Mouse (Mus musculus) stomach, embryonic 14.5 days (tissue): ENCODE measurements around the gene H3f3a. TPM values are rescaled to one million over a fixed set of nuclear protein-coding genes. Genes with fewer than 3 reads are reported as not detected.
A peak's percentile ranks its signal among the peaks of the same experiment; 100 is the strongest.

Source experiments
- ATAC-seq: fragments of 200-750 bp; cut with Nextera tagmentation; 2 replicates; pipeline ENCODE4 v1.8.0; 2017; ENCODE audit warnings: low read depth, moderate TSS enrichment; ENCODE audit not compliant: insufficient number of reproducible peaks, insufficient read depth, low FRiP score
- H3K27ac ChIP-seq: fragments of 300-500 bp; sonication (generic); 2 replicates; pipeline ENCODE4 v1.5.1; 2014; ENCODE audit warnings: mild to moderate bottlenecking, low read length, moderate library complexity, mixed read lengths
- H3K27me3 ChIP-seq: fragments of 300-500 bp; sonication (generic); 2 replicates; pipeline ENCODE4 v1.6.1; 2014; ENCODE audit warnings: low read length, control low read depth, mixed read lengths; ENCODE audit not compliant: control insufficient read depth, insufficient read depth
- H3K36me3 ChIP-seq: fragments of 300-500 bp; sonication (generic); 2 replicates; pipeline ENCODE4 v1.6.1; 2014; ENCODE audit warnings: mild to moderate bottlenecking, control low read depth, low read length, moderate library complexity, mixed read lengths; ENCODE audit not compliant: control insufficient read depth, insufficient read depth
- H3K4me1 ChIP-seq: fragments of 300-500 bp; sonication (generic); 2 replicates; pipeline ENCODE4 v1.6.1; 2014; ENCODE audit warnings: low read length, control low read depth, mixed read lengths; ENCODE audit not compliant: control insufficient read depth, insufficient read depth
- H3K4me2 ChIP-seq: fragments of 300-500 bp; sonication (generic); replicated peaks from 2 replicates; pipeline ENCODE4 v1.6.1; 2014; ENCODE audit warnings: low read depth, low read length, control low read depth
- H3K4me3 ChIP-seq: fragments of 300-500 bp; sonication (generic); 2 replicates; pipeline ENCODE4 v1.5.1; 2014; ENCODE audit warnings: low read depth, low read length, control low read depth
- H3K9ac ChIP-seq: fragments of 300-500 bp; sonication (generic); replicated peaks from 2 replicates; pipeline ENCODE4 v1.6.1; 2014; ENCODE audit warnings: low read depth, mild to moderate bottlenecking, control low read depth, low read length, moderate library complexity, mixed read lengths
- H3K9me3 ChIP-seq: fragments of 300-500 bp; sonication (generic); 2 replicates; pipeline ENCODE4 v1.6.1; 2016; ENCODE audit warnings: low read depth, low read length, control low read depth; ENCODE audit not compliant: control insufficient read depth
- WGBS: fragments of 180-500 bp; shearing (Covaris S2); extraction: QIAGEN DNeasy Blood & Tissue Kit; methylation state at CpG from one replicate; pipeline ENCODE4 v1.1.7; 2014; 5-methylcytosine and 5-hydroxymethylcytosine counted together
- polyA plus RNA-seq: library from polyadenylated mRNA; unstranded; fragments of >200 nt; fragmentation: Nextera tagmentation; extraction: Ambion mirVana; gene quantifications from 2 replicates; pipeline ENCODE4 v1.2.1, GENCODE M21; 2014

The H3f3a gene
- polyA plus RNA-seq, 1 experiment from 2014 or later: 2,483 TPM

DNA sequence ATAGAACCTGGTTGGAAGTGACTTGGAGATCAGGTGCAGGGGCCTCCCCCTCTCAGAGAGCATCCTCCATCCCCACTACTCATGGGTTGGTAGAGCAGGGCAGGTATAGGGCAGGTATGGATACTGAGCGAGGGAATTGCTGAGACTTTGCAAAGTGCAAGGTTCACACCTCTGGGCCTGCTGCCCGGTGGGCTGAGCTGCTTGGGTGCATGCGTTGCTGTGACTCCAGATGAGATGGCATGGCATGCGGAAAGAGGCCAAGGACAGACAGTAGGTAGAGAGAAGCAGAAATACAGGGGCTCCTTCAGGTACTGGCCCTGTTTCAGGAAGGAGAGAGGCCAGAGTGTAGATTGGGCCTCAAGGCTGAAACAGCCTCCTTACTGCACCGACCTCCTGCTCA is 32.5 kb downstream of the H3f3a start:
- H3K27me3 ChIP-seq: no peaks in the 10 kb centered on the region
- H3K9me3 ChIP-seq: no peaks in the 10 kb centered on the region
- no peak for ATAC-seq
- 80% methylated on average over 5 of the region's 5 CpGs for WGBS
- 0 out of 2 replicates have a peak, but pooled peaks cover 7% of the 10 kb centered on the region for H3K4me1 ChIP-seq
- no peaks in the 10 kb centered on the region for H3K36me3 ChIP-seq
- H3K4me3 ChIP-seq: no peak overlapping the region
- H3K27ac ChIP-seq: no peak overlapping the region
- H3K4me2 ChIP-seq: no peak overlapping the region
- H3K9ac ChIP-seq: no peak overlapping the region

DNA sequence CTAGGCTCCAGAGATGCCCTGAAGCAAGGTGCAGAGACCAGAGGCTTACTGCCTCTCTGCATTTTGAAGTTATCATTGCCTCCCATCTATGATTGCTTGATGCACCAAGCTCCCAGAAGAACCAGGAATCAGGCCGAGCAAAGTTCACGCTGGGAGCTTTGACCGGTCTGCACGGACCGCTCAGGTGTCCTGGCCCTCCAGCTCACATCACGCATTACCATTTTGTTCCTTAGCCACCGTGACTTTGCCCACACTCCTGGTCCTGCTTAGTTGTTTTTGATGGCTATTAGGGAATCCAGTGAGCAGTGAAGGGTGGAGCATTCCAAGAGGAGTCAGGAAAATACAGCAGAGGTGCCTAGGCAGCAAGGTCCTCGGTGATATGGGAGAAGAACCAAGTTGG is 33.5 kb downstream of the H3f3a start:
- Histone ChIP-seq H3K4me3 (no peak overlapping the region), H3K9me3 (no peaks in the 10 kb centered on the region), H3K27ac (no peak overlapping the region), H3K4me2 (no peak overlapping the region), H3K9ac (no peak overlapping the region), H3K27me3 (no peaks in the 10 kb centered on the region), H3K36me3 (no peaks in the 10 kb centered on the region), H3K4me1 (peaks cover 7% of the 10 kb centered on the region; the same call in 1 of the 2 replicates)
- WGBS: 91% methylated on average over 8 of the region's 8 CpGs
- ATAC-seq: no peak

DNA sequence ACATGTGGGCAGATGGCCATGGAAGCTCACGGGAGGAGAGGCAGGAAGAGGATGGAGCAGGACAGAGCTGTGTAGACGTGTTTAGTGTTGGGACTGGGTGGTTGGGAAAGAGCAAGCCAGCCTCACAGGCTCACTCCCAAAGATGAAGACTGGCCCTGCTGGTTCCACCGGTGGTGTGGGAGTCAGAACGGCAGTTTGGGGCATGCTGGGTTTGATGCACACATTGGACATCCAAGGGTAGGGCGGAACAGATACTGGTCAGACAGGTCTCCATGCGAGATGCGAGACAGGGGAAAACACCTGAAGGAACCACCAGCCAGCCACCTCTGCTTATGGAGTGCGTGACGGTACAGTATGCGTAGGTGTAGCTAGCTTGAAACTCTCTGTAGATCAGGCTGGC is 34.8 kb downstream of the H3f3a start:
- Histone ChIP-seq H3K27ac (no peak overlapping the region), H3K36me3 (no peaks in the 10 kb centered on the region), H3K9me3 (no peaks in the 10 kb centered on the region), H3K4me1 (peaks cover 7% of the 10 kb centered on the region; the same call in 1 of the 2 replicates), H3K9ac (no peak overlapping the region), H3K4me2 (peak overlapping the region; percentile 91; the same call in 1 of the 2 replicates), H3K4me3 (peak overlapping the region; percentile 59; the same call in 1 of the 2 replicates), H3K27me3 (no peaks in the 10 kb centered on the region)
- 78% methylated on average over 10 of the region's 10 CpGs for WGBS
- no peak for ATAC-seq

DNA sequence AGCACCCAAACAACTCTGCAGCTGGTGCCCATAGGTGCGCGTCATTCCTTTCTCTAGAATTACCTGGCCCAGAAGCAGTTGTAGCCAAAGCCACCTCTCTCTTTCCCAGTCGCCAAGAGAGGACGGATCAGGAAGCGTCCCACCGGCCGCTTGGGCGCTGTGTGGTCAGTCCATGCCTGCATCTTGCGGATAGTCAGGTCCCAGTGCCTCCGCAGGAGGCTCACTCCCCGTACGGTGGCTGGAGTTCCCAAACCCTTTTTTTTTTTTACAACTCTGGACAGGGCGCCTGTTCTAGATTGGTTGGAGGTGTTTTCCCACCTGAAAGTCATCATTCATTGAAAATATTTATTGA is 35.4 kb downstream of the H3f3a start:
- H3K27me3 ChIP-seq: no peaks in the 10 kb centered on the region
- peak; percentile 47 for ATAC-seq
- H3K4me1 ChIP-seq: peaks cover 7% of the 10 kb centered on the region; the same call in 1 of the 2 replicates
- H3K4me3 ChIP-seq: peak overlapping the region; percentile 59
- H3K4me2 ChIP-seq: peak overlapping the region; percentile 91
- no peaks in the 10 kb centered on the region for H3K9me3 ChIP-seq
- WGBS: under 1% methylated on average over 13 of the region's 13 CpGs
- H3K9ac ChIP-seq: peak overlapping the region; percentile 74
- H3K36me3 ChIP-seq: no peaks in the 10 kb centered on the region
- peak overlapping the region; percentile 95 for H3K27ac ChIP-seq

DNA sequence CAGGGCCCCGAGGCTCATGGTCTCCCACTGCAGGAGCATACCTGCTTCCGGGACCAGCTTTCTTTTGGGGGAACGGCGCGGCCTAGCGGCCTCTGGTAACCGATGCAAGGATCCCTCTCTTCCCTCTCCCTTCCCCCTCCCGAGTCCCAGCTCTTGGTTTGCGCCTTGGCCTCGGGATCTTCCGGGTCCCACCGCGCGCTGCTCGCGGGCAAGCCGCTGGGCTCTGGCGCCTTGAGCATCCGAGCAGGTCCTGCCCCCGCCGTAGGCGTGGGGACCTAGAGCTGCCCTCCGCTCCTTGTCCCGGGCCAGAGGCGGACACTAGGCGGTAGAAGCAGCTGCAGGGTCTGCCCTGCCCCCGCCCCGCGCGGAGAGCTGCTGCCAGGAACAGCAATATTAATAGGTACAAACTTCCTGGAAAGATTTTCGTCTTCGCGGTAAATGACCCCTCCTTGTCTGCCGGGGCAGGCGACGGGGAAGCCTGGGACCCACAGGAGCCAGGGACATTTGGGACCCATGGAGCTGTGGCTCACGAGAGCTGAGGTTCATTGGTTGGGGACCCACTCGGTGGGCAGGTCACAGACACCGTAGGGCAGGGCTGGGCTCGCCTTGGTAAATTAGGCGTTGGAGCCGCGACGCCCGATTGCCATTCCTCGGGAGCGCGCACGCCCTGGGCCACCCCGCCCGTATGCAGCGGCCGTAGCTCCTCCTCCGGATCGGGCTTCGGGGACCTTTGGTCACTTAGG is 35.9 kb downstream of the H3f3a start:
- peak overlapping the region; percentile 59 for H3K4me3 ChIP-seq
- H3K36me3 ChIP-seq: no peaks in the 10 kb centered on the region
- under 1% methylated on average over 56 of the region's 56 CpGs for WGBS
- H3K9me3 ChIP-seq: no peaks in the 10 kb centered on the region
- peak; percentile 83 for ATAC-seq
- H3K4me1 ChIP-seq: peaks cover 7% of the 10 kb centered on the region; the same call in 1 of the 2 replicates
- H3K27me3 ChIP-seq: no peaks in the 10 kb centered on the region
- H3K9ac ChIP-seq: peak overlapping the region; percentile 74
- peak overlapping the region; percentile 91 for H3K4me2 ChIP-seq
- H3K27ac ChIP-seq: peak overlapping the region; percentile 95

DNA sequence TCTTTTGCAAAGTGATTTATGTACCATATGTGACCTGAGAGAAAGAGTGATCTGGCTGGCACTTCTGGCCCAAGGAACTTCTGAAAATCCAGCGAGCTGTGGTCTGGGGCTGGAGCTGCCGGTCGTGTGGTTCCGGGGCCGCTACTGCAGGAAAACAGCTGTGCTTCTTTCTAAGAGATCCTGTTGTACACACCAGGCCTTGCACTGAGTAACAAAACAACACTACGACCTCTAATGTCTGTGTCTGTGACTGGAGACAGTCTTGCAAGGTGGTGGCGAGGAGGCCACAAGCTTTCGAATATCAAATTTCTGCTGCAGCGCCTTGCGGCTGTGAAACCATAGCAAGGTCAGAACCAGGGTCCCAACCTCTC is 36.5 kb downstream of the H3f3a start:
- Histone ChIP-seq H3K9ac (peak overlapping the region; percentile 74), H3K4me1 (peaks cover 7% of the 10 kb centered on the region; the same call in 1 of the 2 replicates), H3K36me3 (no peaks in the 10 kb centered on the region), H3K27ac (peak overlapping the region; percentile 95), H3K4me2 (peak overlapping the region; percentile 91), H3K4me3 (peak overlapping the region; percentile 59), H3K27me3 (no peaks in the 10 kb centered on the region), H3K9me3 (no peaks in the 10 kb centered on the region)
- no peak; the same call in 1 of the 2 replicates for ATAC-seq
- WGBS: 5% methylated on average over 10 of the region's 10 CpGs

DNA sequence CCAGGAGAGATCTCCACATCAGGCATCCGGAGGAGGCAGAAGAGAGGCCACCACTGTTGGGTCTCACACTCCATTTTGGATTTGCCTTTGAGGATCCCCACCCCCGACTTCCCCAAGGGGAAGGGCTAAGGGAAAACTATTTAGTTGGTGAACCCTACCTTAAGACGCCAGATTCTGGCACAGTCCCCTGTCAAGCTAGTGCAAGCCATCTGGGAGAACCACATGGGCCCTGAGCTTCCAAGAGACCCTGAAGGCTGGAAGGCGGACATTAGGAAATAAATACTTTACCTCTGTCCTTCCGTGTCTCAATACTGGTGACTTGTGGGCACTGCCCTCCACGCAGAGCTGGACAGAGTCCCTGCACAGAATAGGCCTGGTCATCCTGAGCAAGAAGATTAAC is 37.2 kb downstream of the H3f3a start:
- no peak for ATAC-seq
- H3K27ac ChIP-seq: peak overlapping the region; percentile 11; the same call in 1 of the 2 replicates
- no peak overlapping the region for H3K9ac ChIP-seq
- no peaks in the 10 kb centered on the region for H3K9me3 ChIP-seq
- H3K4me2 ChIP-seq: no peak overlapping the region
- WGBS: 84% methylated on average over 6 of the region's 6 CpGs
- no peaks in the 10 kb centered on the region for H3K36me3 ChIP-seq
- H3K4me1 ChIP-seq: peaks cover 7% of the 10 kb centered on the region; the same call in 1 of the 2 replicates
- no peak overlapping the region for H3K4me3 ChIP-seq
- H3K27me3 ChIP-seq: no peaks in the 10 kb centered on the region

DNA sequence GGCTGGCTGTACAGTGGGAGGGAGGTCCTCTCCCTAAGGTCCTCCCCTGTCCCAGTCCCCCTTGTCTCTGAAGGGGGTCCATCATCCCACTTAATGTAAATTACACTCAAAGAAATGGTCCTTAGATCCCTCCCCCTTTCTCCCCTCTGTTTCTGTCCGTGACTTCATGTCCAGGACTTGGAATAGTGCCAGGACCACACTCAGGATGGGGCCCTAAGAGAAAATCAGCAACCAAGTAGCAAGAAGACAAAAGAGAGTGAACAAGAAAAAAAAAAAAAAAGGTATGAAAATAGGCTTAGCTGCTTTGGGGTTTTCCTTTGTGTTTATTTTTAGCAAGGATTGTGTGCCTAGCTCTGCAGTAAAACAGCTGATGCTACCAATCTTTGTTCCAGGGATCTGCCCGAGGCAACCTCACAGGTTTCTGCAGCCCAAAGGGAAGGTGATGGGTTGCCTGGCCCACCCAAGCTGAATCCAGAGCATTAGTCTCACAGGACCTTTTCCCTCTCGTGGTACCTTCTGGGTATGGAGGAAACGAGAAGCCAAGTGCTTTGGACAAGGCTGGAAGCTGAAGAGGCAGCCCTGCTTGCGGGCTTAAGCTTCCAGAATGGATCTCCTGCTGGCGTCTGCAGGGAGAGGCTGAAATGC is 37.8 kb downstream of the H3f3a start:
- Histone ChIP-seq H3K4me2 (no peak overlapping the region), H3K27ac (peak overlapping the region; percentile 11; the same call in 1 of the 2 replicates), H3K4me3 (no peak overlapping the region), H3K9ac (no peak overlapping the region), H3K27me3 (no peaks in the 10 kb centered on the region), H3K36me3 (no peaks in the 10 kb centered on the region), H3K4me1 (peaks cover 7% of the 10 kb centered on the region; the same call in 1 of the 2 replicates), H3K9me3 (no peaks in the 10 kb centered on the region)
- ATAC-seq: no peak
- WGBS: 43% methylated on average over 6 of the region's 6 CpGs
